Mouse (Mus musculus): ENCODE results near the gene Zbtb9.

GRCm38 (mm10) chr17:26958880-26959279, 14.1 kb upstream of the Zbtb9 start:
- no peak for TF ChIP-seq CTCF (IDR thresholded peaks at IDR 0.05; ENCODE audit: control insufficient read depth, insufficient read depth, insufficient replicate concordance, low read depth, low read length)
- no peak for TF ChIP-seq POLR2A (IDR thresholded peaks at IDR 0.05; ENCODE audit: control insufficient read depth, low read depth, low read length)
